Mouse (Mus musculus) kidney, adult 9 months (tissue): ENCODE measurements around the gene Sprn.
"Not testable (repeated sequence)": the region's sequence is repeated elsewhere in the genome, so short reads cannot be mapped to it uniquely, and the experiment has no call there.

Experiments
- DNase-seq: peaks from one replicate; pipeline ENCODE4 v3.0.0; 2022

Sprn gene

GRCm38 (mm10) chr7:140141350-140141749, 13.3 kb downstream of the Sprn start:
- peak; percentile 79 for DNase-seq

- no peak for DNase-seq
Observed at GRCm38 (mm10) chr7:140138021-140138310, 16.7 kb downstream of the Sprn start.

DNA sequence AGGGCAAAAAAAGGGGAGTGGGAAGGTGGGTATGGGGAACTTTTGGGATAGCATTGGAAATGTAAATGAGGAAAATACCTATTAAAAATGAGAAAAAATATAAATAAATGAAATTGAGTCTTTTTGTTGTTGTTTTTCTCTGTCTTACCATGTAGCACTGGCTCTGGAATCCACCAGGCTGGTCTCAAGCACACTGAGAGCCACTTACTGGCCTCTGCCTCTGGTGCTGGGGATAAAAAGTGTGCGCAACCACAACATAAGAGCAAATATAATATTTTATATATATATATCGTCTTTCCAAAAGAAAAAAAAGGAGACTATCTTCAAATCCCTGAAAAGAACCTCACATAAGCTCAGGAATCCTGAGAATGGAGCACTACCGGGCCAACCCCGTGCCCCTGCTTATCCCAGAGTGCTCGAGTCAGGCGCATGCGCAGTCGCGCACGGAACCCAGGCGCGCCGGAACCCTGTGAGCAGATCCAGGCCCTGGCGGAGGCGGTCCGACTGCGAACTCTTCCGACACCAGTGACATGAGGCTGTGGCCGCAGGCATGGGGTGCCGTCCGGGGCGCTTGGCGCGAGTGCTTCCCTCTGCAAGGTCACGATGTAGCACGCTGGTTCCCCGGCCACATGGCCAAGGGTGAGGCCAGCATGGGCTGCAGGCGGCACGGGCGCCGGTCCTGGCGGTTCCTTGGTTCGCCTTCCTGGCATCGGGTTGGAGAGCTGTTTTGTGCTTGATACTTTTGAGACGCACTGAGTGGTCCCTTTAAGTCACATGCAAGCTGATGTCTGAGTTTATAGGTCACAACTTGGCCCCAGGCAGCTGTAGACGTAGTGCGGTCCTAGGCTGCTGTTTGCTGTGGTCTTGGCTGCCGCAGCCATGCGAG, 17.3 kb downstream of the Sprn start, which contains the start of gene Mtg1:
TSS of gene Mtg1 (plus strand) at position 430 of the 886 bp plus-strand sequence.
- peak; percentile 98 for DNase-seq

- DNase-seq = no peak
Observed at GRCm38 (mm10) chr7:140135106-140135770, 19.4 kb downstream of the Sprn start.

GRCm38 (mm10) chr7:140134033-140134432, 20.6 kb downstream of the Sprn start:
- DNase-seq = not testable (repeated sequence)

GRCm38 (mm10) chr7:140132184-140132583, 22.5 kb downstream of the Sprn start:
- DNase-seq = not testable (repeated sequence)

- DNase-seq = no peak
Observed at GRCm38 (mm10) chr7:140127911-140128310, 26.8 kb downstream of the Sprn start.

GRCm38 (mm10) chr7:140126934-140127333, 27.7 kb downstream of the Sprn start:
- DNase-seq = no peak

- DNase-seq = no peak
Observed at GRCm38 (mm10) chr7:140126022-140126350, 28.7 kb downstream of the Sprn start.

GRCm38 (mm10) chr7:140125278-140126021, 29.2 kb downstream of the Sprn start:
- DNase-seq = peak; percentile 96

GRCm38 (mm10) chr7:140124382-140124781, 30.3 kb downstream of the Sprn start:
- no peak for DNase-seq

DNA sequence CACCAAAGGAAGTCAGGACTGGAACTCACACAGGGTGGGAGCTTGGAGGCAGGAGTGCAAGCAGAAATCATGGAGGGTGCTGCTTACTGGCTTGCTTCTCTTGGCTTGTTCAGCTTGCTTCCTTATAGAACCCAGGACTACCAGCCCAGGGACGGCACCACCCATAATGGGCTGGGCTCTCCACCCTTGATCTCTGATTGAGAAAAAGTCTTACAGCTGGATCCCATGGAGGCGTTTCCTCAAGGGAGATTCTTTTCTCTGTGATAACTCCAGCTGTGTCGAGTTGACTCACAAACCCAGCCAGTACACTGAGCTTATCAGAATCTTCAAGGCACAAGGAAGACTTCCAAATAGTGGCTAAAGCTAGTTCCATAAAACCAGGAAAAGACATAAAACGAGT, 31.9 kb downstream of the Sprn start:
- DNase-seq = no peak

DNA sequence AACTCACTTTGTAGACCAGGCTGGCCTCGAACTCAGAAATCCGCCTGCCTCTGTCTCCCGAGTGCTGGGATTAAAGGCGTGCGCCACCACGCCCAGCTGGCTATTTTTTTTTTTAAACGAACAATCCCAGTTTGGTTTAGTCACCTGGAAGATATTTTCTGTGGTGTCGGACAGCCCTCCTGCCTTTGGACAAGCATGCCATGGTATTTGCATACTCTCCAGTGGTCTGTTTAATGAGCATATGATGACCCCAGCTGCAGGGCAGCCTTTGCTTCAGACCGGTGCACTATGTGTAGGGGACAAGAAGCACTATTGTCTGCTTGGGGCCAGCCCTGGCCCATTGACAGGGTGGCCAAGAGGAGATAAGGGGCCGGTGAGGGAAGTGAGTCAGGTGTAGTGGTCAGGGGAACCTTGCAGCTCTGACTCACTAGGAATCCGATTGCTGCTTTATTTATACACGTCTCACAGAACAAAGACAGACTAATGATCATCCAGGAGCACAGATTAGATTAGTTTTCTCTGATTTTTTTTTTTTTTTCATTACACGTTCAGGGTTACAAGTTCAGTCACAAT, 33.3 kb downstream of the Sprn start:
- no peak for DNase-seq

DNA sequence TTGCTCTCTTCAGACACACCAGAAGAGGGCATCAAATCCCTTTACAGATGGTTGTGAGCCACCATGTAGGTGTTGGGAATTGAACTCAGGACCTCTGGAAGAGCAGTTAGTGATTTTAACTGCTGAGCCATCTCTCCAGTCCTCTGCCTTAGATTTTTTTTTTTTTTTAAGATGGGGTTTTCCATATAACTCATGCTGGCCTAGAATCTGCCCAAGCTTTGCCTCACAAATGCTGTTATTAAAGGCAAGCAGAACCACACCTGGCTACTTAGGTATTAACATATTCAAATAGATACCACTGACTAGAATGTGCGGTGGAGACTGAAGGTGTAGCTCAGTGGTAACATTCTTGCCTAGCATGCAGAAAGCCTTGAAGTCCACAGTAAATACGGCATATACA, 34.2 kb downstream of the Sprn start:
- no peak for DNase-seq

DNA sequence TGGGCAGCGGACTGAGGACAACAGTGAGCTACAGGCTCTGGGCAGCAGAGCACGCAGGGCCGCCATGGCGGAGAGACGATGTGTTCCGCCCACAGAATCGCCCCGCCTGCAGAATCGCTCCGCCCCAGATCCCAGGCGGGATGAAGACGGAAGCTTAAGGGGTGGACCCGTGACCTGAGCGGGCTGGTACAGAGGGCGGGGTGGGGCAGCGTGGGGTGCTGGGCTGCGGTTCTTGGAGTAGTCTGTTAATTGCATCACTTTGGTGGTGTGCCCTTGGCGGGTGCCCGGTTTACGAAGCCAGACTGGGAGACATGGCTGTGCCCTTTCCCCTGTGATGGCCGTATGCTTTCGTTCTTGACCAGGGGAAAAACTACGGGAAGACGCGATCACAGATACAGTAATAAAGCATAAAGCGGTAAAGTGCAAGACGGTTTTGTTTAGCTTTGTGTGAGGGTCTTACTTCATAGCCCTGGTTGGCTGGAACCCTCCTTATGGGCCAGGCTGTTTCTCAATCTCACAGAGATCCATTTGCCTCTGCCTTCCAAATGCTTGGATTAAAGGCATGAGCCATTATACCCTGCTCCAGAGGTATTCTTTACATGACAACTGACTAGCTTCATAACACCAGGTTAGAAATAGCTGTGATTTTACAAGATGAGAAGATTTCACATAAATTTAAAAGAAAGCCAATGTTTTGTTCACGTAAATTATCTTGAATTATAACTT, 38.2 kb downstream of the Sprn start, which contains the start of gene Echs1:
TSS of gene Echs1 (minus strand) at position 148 of the 726 bp plus-strand sequence.
- DNase-seq = peak; percentile 93

GRCm38 (mm10) chr7:140115583-140116328, 38.9 kb downstream of the Sprn start, which contains the start of gene Paox:
TSS of gene Paox (plus strand) at chr7:140115799.
- DNase-seq = peak; percentile 86

GRCm38 (mm10) chr7:140111943-140112342, 42.7 kb downstream of the Sprn start:
- no peak for DNase-seq

GRCm38 (mm10) chr7:140104009-140104408, 50.7 kb downstream of the Sprn start:
- DNase-seq = no peak

DNA sequence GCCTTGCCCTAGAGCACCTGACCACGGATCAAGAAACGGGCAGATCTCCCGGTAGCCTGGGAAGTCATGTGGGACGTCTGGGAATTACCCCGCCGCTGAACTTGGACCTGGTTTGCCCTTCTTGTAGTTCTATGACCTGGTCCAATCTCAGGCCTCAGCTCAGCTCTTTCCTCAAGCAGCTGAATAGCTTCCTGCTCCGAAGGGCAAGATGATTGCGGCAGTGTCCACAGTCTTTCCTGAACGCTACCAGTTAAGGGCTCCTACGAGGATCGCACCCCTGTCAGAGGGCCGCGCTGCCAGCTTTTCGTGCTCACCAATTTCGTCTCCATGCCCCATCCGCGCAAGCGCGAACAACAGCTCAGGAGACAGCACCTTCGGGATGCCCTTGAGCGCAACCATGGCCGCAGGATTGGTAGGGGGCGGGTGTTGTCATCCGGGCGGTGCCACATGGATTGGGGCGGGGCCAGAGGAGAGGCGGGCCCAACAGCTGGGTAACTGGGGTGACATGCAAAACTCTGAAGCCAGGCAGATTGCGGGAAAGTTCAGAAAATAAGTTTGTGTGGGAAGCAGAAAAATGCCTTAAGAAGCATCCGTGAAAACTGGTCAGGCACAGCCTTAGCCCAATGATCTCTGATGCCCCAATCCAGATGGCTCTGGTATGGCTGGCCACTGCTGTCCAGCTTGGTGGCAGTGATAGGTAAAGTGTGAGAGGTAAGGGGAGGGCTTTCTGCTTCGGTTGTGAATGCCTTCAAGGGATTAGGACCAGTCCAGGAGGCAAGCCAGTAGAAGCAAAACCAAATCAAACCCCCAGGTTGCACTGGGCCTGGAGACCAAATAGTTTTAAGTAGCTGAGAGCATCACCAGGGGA, 52.5 kb downstream of the Sprn start, which contains the start of gene Fuom:
TSS of gene Fuom (minus strand) at position 449 of the 868 bp plus-strand sequence.
- DNase-seq = peak; percentile 95

DNA sequence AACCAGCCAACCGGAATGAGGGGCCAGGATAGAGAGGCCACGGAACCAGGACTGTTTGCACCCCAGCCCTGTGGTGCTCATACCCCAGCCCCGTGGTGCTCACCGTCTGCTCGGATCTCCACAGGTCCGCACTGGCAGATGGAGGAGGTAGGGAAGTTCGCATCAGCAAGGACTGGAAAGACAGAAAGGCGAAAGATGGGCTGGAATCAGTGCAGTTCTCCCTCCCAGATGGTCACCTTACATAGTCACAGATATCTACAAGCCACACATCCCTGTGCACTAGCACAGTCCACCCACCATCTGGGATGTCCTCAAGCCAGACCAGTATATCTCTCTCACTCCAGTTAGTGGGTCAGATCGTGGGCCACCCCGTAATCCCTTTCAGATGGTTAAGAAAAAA, 53.2 kb downstream of the Sprn start:
- no peak for DNase-seq
